Mouse (Mus musculus) mature B cell (primary cell): ENCODE measurements around the gene Dock6.
"Not testable (repeated sequence)": the region's sequence is repeated elsewhere in the genome, so short reads cannot be mapped to it uniquely, and the experiment has no call there.

Source experiments
- in situ Hi-C: fragments of 300-500 bp; cut with MboI; formaldehyde crosslinking; loops from 2 replicates; pipeline ENCODE4 v1.14.3; 2019

Gene Dock6

DNA sequence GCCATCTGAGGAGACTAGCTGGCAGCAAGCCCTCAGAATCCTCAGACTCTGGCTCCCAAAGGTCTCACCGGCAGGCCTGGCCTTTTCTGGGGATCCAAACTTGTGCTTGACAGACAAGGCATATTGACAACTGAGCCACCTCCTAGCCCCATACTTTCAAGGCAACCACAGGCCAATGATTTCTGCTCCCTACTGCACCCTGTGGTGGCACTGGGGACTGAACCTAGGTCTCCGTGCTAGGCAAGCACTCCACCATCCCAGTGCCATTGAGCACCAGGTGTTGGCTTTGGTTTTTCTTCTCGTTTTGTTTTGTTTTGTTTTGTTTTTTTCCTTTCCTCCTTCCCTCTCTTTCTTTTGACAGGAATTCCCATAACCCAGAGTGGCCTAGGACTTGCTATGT is 43.9 kb downstream of the Dock6 start:
- in situ Hi-C loops: no loop called here

DNA sequence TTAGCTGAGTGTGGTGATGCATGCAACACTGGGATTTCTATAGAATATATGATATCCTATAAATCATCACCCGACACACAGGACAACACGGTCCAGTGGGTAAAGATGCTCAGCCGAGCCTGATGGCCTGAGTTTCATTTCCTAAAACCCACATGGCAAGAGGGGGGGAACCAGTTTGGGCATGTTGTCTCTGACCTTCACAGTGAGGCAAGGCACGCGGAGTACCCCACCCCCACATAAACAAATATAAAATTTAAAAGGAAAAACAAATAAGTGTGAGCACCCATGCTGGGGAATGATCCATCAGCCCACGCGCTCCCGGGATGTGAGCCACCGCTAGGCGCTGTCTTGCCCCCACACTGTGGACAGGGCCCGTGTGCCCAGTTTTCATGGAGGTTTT is 45.5 kb downstream of the Dock6 start:
- in situ Hi-C loops: no loop called here

DNA sequence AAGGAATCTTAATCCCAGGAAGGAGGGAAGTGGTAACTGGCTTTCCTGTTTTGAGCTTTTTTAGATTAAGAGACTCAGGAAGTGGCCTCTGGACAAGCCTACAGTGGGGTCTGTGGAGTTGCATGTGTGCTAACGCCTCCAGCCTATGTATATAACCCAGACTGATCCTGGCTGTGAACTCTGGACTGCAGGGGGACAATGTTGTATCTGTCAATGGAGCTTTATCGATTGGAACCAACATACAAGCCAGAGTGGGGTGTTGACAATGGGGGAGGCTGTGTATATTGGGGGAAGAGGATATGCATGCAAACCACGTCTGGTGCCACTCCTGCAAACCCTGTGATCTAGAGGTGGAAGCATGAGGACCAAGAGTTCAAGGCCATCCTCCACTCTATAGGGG is 46.1 kb downstream of the Dock6 start:
- in situ Hi-C loops: no loop called here

DNA sequence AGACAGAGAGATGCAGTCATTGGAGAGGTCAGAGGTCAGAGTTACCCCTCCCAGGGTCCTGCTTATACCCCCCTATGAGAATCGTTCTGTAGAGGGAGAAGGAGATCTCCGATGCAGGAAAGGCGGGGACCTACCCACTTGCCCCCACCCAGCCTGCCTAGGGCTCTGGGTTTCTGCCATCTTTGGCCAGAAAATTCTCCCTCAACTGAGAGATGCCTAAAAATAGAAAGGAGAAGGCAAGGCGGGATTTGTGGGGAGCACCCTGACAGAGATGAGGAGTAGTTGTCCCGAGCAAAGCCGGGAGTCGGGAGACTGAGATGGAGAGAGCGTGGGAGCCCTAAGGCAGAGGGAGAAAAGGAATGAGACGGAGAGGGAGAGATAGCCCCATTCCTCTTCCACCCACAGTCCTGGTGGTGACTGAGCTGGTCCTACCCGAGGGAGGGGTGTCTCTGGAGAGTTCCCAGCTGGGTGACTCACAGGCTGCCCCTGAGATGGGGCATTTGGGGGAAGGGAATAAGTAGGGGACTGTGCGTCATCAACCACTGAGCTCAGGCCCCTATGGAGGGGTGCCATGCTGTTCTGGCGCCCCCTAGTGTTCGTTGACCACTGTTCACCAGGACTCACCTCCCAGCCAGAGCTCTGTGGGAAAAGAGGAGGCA is 48.3 kb downstream of the Dock6 start:
- in situ Hi-C loops: no loop called here

DNA sequence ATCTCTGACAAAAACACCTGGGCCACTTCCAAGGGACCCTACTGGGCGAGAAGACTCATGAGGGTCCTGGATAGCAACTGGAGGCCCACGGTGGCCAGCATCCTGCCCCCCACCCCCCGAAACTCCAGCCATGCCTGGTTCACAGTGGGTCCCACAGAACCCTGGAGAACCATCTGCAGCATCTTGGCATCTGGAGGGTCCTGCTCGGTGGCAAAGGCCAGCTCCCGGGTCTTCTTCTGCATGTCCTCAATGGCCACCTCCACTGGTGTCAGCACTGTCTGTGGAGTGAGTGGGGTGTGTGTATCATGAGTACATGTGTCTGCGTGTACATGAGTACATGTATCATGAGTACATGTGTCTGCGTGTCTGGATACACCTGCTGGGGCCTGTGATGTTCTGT is 50.8 kb downstream of the Dock6 start:
- in situ Hi-C loops: no loop called here

DNA sequence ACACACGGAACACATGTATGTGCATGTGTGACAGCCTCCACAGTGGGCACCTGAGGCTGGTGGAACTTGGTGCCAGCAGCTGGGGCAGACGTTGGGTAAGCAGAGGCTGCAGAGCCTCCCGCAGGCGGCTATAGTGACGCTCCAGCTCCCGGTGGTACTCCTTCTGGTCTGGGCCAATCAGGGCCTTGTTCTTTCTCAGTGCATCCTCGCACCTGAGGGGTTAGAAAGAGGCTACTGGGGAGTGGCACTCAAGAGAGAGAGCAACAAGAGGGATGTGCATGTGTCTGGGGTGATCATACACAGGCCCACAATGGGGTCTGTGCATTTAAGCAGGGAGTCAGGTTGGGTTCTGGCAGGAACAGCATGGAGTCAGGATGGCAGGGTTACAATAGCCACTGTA is 51.3 kb downstream of the Dock6 start:
- in situ Hi-C loops: no loop called here

DNA sequence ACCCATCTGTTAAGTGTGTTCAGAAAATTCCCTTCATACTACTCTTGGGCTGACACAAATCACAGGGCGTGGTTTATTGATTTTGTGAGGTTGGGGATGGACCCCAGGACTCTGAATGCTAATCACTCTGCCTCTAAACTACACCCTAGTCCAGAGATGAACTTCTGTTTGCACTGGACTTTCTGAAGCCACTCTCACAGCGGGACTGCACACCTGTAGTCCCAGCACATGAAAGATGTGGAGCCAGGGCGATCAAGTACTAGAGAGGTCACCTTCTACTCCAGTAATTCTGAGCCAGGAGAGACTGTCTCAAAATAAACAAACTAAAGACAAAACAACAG is 53.5 kb downstream of the Dock6 start:
- in situ Hi-C loops: no loop called here

DNA sequence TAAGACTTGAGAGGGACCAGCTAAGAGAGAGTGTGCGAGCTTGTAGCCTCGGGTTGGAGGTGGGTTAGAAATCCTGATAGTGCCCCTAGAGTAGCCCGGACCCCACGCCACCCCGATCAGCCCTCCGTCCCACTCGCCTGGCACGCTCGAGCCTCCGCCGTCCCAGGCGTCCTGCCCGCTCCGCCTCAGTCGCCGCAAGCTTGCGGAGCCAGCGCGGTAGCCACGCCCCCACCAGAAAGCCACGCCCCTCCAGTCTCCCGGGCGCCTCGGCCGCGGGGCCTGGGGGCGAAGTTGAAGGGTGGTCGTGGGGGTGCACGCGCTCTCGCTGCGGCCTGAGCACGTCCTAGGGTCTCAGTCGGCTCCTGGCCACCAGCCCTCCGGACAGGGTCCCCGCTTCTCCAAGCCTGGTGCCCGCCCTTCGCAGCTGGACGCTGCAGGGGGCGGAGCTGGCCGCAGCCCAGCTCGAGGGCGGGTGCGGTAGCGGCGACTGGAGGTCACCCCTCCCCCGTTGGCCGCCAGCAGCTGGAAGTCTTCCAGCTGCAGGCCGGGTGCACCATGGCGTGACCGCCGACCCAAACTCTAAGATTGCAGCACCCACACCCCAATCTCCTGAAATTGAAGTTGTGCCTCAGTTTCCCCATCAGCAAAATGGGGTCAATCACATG is 54.0 kb downstream of the Dock6 start, which contains the start of gene Kank2:
Kank2 (minus strand) TSS at position 400 of the 665 bp plus-strand sequence.
- in situ Hi-C loops: no loop called here

DNA sequence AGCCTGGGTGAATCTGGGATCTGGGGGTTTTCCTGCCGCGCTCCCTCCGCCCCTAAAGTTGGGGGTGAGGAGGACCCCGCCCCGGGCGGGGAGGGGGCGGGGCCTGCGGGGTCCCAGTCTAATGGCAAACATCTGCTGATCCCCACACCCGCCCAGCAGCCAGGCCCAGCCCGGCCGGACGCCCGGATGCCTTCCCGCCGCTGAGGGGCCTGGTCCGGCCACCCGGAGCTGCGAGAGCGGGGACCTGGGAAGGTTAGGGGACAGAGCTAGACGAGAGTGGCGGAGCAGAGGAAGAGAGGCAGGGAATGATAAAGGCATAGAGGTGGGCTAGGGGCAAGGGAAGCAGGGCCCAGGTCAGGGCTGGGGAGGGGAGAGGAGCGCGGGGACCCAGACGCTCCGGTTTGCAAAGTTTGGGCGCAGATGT is 54.5 kb downstream of the Dock6 start:
- in situ Hi-C loops: no loop called here

DNA sequence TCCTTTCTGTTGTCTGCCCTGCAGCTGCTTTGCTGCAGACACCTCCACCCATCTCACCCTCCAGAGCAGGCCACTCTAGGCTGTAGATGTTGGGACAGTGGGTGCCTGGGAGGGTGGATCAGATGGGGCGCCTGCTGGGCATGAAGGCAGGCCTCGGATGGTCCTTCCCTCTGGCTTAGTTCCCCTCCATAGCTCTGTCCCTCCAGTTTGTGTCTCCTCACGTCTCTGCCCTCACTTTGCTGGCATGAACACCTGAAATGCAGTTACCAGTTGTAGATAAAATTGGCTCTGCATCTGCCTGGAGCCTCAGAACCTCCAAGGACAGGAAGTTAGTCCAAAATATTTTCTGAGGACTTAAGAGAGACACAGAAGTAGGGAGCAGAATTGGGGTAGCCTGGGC is 55.5 kb downstream of the Dock6 start:
- in situ Hi-C loops: no loop called here

DNA sequence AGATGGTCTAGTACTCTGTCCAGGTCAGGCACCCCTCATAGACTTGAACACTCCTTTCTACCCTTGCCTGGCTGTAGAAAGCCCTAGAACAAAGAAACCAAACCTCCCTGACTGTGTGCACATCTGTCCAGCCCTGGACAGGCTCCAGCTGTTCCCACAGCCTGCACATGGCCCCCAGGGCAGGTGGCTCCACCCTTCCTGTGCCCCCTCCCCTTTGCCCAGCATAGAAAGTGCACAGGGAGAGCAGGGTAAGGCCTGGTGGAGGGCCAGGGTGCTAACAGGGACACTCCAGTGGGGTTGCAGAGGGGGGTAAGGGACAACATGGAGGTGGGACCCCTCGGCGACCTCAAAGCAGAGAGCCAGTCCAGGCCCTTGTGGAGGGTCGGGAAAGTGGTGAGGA is 56.2 kb downstream of the Dock6 start:
- in situ Hi-C loops: no loop called here

DNA sequence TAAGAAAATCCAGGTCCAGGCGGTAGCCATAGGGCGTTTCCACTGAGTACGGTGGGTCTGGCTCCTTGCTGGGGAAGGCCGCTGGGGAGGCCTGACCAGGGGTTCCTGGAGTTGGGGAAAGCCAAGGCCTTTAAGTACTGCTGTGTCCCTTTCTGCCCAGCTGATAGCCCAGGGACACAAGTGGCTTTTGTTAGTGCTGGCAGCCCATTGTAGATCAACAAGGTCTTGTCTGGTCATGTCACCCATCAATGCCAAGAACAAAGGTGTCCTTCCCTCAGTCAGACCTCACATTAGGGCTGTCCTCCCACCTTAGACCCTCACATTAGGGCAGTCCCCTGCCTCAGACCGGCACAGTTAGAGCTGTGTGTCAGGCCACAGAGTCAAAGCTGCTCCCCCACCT is 56.9 kb downstream of the Dock6 start:
- in situ Hi-C loops: no loop called here

DNA sequence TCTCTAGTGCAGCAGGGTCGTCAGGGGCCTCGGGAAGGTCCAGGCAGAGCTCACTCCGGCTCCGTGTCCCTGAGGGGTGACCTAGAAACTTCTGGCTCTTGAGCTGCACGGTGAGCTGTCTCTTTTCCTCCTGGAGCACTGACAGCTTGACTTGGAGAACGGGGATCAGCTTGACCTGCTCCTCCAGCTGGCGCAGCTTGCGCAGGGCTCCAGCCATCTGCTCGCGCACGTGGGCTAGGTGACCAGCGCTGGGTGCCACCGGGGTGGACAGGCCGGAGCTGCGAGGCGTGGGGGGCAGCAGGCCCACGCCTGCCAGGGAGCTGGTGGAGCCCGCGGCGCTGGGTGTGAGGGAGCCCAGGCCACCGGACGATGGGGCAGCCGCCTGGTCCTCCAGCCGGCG is 57.5 kb downstream of the Dock6 start:
- in situ Hi-C loops: no loop called here

DNA sequence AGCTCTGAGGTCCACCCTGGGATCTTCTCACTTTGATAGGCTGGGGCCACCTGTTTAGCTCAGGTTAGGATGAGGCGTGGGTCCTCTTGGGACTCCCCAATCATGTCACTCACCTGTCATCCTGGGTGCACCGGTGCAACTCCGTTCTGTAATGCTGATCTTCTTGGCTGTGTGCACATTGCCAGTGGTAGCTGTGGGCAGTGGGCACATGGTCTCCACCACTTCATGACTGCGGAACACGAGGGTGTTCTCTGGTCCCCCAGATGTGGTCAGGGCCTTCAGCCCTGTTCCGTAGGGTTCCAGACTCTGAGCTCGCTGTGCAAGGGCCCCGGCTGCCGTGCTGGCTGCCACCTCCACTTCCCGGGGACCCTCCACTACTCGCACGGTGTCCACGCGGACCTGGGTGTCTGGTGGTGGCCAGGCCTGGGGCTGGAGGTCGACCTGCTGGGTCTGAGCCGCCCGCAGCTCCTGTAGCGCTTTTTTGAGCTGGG is 58.0 kb downstream of the Dock6 start:
- in situ Hi-C loops: no loop called here

DNA sequence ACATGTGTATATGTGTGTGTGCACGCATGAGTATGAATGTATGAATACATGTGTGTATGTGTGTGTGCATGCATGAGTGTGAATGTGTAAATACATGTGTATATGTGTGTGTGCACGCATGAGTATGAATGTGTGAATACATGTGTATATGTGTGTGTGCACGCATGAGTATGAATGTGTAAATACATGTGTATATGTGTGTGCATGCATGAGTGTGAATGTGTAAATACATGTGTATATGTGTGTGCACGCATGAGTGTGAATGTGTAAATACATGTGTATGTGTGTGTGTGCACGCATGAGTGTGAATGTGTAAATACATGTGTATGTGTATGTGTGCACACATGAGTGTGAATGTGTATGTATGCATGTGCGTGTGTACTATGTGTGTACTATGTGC is 58.9 kb downstream of the Dock6 start:
- in situ Hi-C loops: not testable (repeated sequence)

DNA sequence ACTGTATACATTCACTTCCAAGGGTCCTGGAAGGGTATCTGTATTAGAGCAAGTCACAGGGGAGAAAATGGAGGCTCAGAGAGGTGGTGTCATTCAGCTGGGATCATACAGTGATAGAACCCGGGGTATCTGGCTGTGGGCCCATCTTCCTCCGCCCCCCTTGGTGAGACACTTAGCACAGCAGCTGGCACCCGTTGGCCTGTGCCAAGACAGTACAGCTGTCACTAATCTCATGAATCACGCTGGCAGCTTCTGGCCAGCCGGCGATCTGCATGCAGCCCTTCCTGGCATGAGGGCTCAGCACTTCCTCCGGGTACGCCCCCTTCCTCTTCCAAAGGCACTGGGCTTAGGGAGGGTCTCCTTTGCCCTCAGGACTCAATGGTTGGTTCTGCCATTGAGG is 59.8 kb downstream of the Dock6 start:
- in situ Hi-C loops: no loop called here

DNA sequence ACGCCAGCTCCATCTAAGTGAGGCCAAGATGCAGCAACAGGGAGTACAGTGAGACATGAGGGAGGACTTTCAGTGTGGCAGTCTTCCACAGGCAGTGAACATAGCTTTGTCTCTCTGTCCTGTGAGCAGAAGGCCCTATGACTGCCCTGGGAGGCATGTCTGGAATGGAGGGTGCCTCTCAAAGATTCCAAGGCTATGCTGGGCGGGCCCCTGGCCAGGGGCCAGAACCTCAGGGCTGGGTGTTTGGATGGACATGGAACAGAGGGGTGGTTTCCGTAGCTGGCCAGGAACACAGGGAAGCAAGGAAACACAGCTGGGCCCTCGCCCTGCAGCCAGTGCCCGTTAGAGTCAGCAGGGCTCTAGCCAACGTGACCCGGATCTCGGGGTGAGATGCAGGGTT is 60.6 kb downstream of the Dock6 start:
- in situ Hi-C loops: no loop called here

DNA sequence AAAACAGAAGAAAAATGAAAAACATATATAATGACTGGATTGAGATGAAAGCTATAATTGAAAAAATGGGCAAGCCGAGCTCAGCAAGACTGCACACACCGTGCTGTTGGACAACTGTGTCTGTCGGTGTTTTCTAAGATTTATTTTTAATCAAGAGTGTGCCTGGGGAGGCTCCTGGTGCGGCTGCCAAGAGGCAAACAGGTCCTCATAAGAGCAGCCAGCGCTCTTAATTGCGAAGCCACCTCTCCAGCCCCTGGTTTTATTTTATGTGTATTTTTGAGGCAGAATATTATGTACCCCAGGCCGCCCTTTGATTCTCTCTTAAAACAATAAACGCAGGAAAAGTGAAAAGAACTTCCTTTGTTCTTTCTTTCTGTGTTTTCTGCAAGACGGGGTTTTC is 64.2 kb downstream of the Dock6 start:
- in situ Hi-C loops: no loop called here

DNA sequence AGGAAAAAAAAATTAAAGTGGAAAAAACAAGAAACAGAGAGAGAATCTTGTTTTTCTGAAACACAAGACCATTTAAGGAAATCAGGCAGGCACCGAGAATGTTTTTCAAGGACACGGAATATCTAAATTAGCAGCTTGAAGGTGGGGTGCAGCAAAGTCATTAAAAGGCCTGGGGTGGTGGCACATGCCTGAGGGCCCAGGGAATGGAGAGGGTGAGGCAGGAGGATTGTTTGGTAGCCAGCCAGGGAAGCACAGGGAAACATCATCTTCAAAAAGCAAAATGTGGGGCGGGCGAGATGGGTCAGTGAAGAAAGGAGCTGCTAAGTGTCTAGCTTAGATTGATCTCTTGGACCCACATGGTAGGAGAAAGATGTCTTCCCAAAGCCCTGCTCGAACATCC is 64.8 kb downstream of the Dock6 start:
- in situ Hi-C loops: no loop called here

DNA sequence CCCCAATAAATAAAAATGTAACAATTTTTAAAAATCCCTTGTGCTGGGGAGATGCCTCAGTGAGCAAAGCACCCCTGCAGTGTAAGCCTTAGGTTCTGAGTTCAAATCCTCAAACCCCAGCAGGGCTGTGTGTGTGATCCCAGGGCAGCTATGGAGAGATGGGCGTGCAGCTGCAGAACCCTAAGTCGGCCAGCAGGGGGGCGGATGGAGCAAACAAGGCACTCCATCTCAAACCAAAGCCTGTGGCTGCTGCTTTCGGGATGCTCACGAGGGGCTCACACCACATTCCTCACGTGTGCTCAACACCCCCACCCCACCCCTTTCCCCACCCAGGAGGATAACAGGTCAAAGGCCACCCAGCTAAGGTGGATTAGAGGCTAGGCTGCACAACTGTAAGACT is 65.5 kb downstream of the Dock6 start:
- in situ Hi-C loops: no loop called here

DNA sequence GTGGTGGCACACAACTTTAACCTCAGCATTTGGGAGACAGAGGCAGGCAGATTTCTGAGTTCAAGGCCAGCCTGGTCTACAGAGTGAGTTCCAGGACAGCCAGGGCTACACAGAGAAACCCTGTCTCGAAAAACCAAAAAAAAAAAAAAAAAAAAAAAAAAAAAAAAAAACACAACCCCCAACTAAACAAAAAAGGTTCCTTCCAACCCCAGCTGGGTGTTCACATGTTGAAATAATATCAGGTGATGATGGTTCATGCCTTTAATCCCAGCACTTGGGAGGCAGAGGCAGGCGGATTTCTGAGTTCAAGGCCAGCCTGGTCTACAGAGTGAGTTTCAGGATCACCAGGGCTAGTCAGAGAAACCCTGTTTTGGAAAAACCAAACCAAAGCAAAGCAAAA is 66.1 kb downstream of the Dock6 start:
- in situ Hi-C loops: not testable (repeated sequence)

DNA sequence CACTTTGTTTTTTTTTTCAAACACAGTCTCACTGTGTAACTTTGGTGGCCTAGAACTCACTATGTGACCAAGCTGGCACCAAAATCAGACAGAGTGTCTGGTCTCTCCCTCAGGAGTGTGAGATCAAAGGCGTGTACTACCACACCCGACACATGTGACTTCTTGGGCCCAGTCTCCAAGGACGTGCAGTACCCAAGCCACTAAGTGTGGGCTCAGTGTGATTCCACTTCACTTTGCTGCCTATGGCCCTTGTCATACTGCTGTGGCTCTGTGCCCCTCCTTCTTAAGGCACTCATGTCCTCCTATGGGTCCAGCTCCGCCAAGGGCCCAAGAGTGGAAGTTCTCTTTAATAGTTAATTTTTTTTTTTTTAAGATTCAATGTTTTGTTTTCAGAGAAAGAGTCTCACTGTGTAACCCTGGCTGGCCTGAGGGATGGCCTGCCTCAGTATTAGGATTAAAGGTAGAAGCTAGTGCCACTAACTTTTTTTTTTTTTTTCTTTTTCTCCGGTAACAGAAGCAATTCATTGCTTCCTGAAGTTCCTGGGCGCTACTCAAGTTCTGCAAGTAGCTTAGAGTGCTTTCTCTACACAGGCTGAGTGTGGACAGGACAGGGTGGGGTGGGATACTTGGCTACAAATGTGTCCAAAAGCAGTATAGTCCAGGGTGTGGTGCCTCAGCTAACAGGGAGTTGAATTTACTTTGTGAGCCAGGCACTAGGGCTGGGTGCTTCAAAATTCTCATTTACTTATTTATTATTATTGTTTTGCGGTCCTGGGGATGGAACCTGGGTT is 67.7 kb downstream of the Dock6 start:
- in situ Hi-C loops: no loop called here
